Mouse (Mus musculus) thymus, postnatal 0 days (tissue): ENCODE results near the gene Cmtm4. TPM values are rescaled to one million over a fixed set of nuclear protein-coding genes. Genes with fewer than 3 reads are reported as not detected.

Source experiments
- polyA plus RNA-seq: library from polyadenylated mRNA; unstranded; fragments of >200 nt; fragmentation: Nextera tagmentation; extraction: Ambion mirVana; gene quantifications from 2 replicates; pipeline ENCODE4 v1.2.1, GENCODE M21; 2015

Cmtm4 gene
- polyA plus RNA-seq, 1 experiment from 2014 or later: 0.86 TPM

Other genes with a start within 250 kb of the Cmtm4 start
- gene Bean1, start 225.4 kb downstream of the Cmtm4 start, polyA plus RNA-seq: 0.28 and 0.40 TPM in 2 replicates
- 20.4 and 24.0 TPM in 2 replicates for gene Tk2, start 147.2 kb downstream of the Cmtm4 start, polyA plus RNA-seq
- gene Cklf, start 144.9 kb downstream of the Cmtm4 start, polyA plus RNA-seq: 50.7 and 52.6 TPM in 2 replicates
- not detected in 2 replicates for gene Cmtm2a, start 102.6 kb downstream of the Cmtm4 start, polyA plus RNA-seq
- gene Gm45711, start 85.7 kb downstream of the Cmtm4 start, polyA plus RNA-seq: not detected in 2 replicates
- gene Cmtm1, start 85.7 kb downstream of the Cmtm4 start, polyA plus RNA-seq: not detected in 2 replicates
- gene Gm11020, start 74.2 kb downstream of the Cmtm4 start, polyA plus RNA-seq: not detected in 2 replicates
- not detected in 2 replicates for gene Cmtm2b, start 73.6 kb downstream of the Cmtm4 start, polyA plus RNA-seq
- 31.5 and 32.3 TPM in 2 replicates for gene Cmtm3, start 56.4 kb downstream of the Cmtm4 start, polyA plus RNA-seq
- 23.6 and 27.0 TPM in 2 replicates for gene Dync1li2, start 47.2 kb upstream of the Cmtm4 start, polyA plus RNA-seq
- gene Terb1, start 114.1 kb upstream of the Cmtm4 start, polyA plus RNA-seq: 0.14 and 0.27 TPM in 2 replicates
- 62.8 and 68.9 TPM in 2 replicates for gene Nae1, start 138.8 kb upstream of the Cmtm4 start, polyA plus RNA-seq
- gene Car7, start 138.9 kb upstream of the Cmtm4 start, polyA plus RNA-seq: 1.6 and 2.2 TPM in 2 replicates
- 11.7 and 12.3 TPM in 2 replicates for gene Pdp2, start 195.6 kb upstream of the Cmtm4 start, polyA plus RNA-seq
- 0.17 and 0.23 TPM in 2 replicates for gene Cdh16, start 228.6 kb upstream of the Cmtm4 start, polyA plus RNA-seq
- 12.1 and 13.3 TPM in 2 replicates for gene Rrad, start 235.5 kb upstream of the Cmtm4 start, polyA plus RNA-seq
- gene Ciao2b, start 246.2 kb upstream of the Cmtm4 start, polyA plus RNA-seq: 106 and 115 TPM in 2 replicates